Mouse (Mus musculus) olfactory bulb, adult 2 months (tissue): ENCODE results near the gene Best3.

Source experiments
- CTCF ChIP-seq: fragments of 200-500 bp; IDR thresholded peaks from 2 replicates; pipeline ENCODE4 v1.5.1; 2012; ENCODE audit warnings: low read depth, mild to moderate bottlenecking, low read length, moderate library complexity; ENCODE audit not compliant: insufficient read depth
- POLR2A ChIP-seq: fragments of 200-500 bp; IDR thresholded peaks from 2 replicates; pipeline ENCODE4 v1.6.1; 2012; ENCODE audit warnings: mild to moderate bottlenecking, low read depth, low read length, moderate library complexity; ENCODE audit not compliant: insufficient read depth

DNA sequence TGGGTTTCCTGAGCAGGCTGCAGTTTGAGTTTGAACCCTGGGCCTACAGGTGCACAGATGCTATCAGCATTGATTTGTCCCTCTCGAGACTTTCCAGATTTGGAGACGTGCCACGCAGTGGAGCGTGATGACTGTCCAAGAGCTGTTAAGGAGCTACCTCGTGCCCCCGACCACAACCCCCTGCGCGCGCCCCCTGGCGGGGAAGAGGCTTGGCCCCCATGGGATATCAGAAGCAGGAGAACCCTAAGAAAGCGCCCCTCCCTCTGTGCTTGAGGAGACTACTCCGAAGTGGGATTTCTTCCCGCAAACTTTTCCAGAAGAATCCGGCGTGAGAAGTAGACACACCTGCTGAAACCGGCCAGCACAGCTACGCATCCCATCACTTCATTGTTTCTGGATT lies 23.3 kb upstream of the Best3 start:
- TF ChIP-seq POLR2A (no peak), CTCF (no peak)
